20 mouse cellular contexts compared by ENCODE assay signal in genomic region chr2:75458898-75459297, GRCm38 (mm10).
"Had no signal": no experiment of that assay in that cellular context is flagged by ENCODE, and none has a peak within 500 bp of the region (broad histone marks: within the 10 kb centered on the region; RNA-seq: fewer than 3 reads in every experiment).

No protein-coding gene starts in this region.

- H3K4me2 ChIP-seq: limb, embryonic 13.5 days; liver, embryonic 12.5 days; liver, embryonic 15.5 days; lung, embryonic 15.5 days; midbrain, embryonic 12.5 days; midbrain, embryonic 15.5 days; stomach, embryonic 15.5 days had no signal

- H3K9me3 ChIP-seq: limb, embryonic 10.5 days; limb, embryonic 13.5 days; liver, embryonic 12.5 days; liver, embryonic 15.5 days; lung, embryonic 15.5 days; midbrain, embryonic 12.5 days; midbrain, embryonic 15.5 days; stomach, embryonic 15.5 days had no signal

- H3K4me1 ChIP-seq: liver, embryonic 12.5 days; liver, embryonic 15.5 days; lung, embryonic 15.5 days; stomach, embryonic 15.5 days had no signal

- H3K9ac ChIP-seq: limb, embryonic 13.5 days; liver, embryonic 12.5 days; liver, embryonic 15.5 days; lung, embryonic 15.5 days; midbrain, embryonic 12.5 days; midbrain, embryonic 15.5 days; stomach, embryonic 15.5 days had no signal

- ATAC-seq: intestine, postnatal 0 days; liver, embryonic 12.5 days; midbrain, embryonic 15.5 days had no signal

- H3K4me3 ChIP-seq: limb, embryonic 10.5 days; limb, embryonic 13.5 days; liver, embryonic 12.5 days; liver, embryonic 15.5 days; lung, embryonic 15.5 days; midbrain, embryonic 12.5 days; midbrain, embryonic 15.5 days; myocyte; stomach, embryonic 15.5 days had no signal

- H3K27ac ChIP-seq: kidney, postnatal 0 days; limb, embryonic 10.5 days; limb, embryonic 13.5 days; liver, embryonic 12.5 days; liver, embryonic 15.5 days; lung, embryonic 15.5 days; midbrain, embryonic 12.5 days; midbrain, embryonic 15.5 days; stomach, embryonic 15.5 days had no signal

- H3K36me3 ChIP-seq: limb, embryonic 10.5 days; limb, embryonic 13.5 days; liver, embryonic 12.5 days; liver, embryonic 15.5 days; lung, embryonic 15.5 days; midbrain, embryonic 12.5 days; midbrain, embryonic 15.5 days; stomach, embryonic 15.5 days had no signal

- DNase-seq: kidney, adult 2 months; kidney, postnatal 36 days; liver; lung, adult 18-20 months; lung, postnatal 10 days; lung, postnatal 36 days; spleen, adult 18-20 months; thymus, adult 18-20 months; thymus, postnatal 25 days had no signal

- H3K27me3 ChIP-seq: liver, embryonic 12.5 days; liver, embryonic 15.5 days; lung, embryonic 15.5 days; midbrain, embryonic 12.5 days; midbrain, embryonic 15.5 days; stomach, embryonic 15.5 days had no signal
